Mouse (Mus musculus): ENCODE results near the gene Enpp4.
A peak's percentile ranks its signal among the peaks of the same experiment; 100 is the strongest.

Gene Enpp4

GRCm38 (mm10) chr17:44105287-44106138 is at the start of gene Enpp4:
Gene Enpp4 (minus strand): TSS chr17:44105809.
- DNase-seq (ENCODE audit: low read depth, low spot score) = peak; percentile 86

DNA sequence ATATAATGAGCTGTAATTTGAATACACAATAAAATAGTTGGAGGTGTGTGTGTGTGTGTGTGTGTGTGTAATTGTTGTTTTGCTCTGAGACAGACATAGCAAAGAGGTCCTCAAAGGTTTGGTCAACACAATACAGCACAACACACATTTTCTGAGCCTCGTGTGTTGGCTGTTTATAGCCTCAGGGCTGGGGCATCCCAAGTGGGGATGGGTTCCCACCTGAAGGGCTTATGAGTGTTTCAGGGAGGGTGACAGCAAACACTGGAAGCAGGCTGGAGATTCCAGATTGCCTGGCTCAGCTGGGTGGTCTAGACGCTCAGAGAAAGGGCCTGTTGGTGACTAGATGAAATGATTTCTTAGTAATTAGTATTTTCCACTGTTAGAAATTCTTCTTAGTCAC is 49.6 kb upstream of the Enpp4 start:
- DNase-seq (ENCODE audit: low read depth, low spot score) = no peak

- no peak for DNase-seq (ENCODE audit: low read depth, low spot score)
Measured at GRCm38 (mm10) chr17:44153871-44154270, 48.3 kb upstream of the Enpp4 start.

- no peak for DNase-seq (ENCODE audit: low read depth, low spot score)
Measured at GRCm38 (mm10) chr17:44151889-44152288, 46.3 kb upstream of the Enpp4 start.

DNA sequence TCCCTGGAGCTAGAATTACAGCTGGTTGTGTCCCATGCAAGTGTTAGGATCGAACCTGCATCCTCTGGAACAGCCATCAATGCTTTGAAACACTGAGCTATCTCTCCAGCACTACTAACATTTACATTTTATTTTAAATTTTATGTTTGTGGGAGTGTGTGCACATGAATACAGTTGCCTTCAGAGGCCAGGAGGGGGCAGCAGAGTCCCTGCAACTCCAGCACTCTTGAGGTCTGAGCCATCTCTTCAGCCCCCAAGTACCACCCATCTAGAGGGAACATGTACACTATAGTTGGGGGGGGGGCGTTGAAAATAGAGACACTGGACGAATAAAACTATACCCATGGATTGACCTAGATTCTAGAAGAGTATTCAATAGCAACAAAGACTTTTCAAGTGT is 45.5 kb upstream of the Enpp4 start:
- DNase-seq (ENCODE audit: low read depth, low spot score) = no peak

DNA sequence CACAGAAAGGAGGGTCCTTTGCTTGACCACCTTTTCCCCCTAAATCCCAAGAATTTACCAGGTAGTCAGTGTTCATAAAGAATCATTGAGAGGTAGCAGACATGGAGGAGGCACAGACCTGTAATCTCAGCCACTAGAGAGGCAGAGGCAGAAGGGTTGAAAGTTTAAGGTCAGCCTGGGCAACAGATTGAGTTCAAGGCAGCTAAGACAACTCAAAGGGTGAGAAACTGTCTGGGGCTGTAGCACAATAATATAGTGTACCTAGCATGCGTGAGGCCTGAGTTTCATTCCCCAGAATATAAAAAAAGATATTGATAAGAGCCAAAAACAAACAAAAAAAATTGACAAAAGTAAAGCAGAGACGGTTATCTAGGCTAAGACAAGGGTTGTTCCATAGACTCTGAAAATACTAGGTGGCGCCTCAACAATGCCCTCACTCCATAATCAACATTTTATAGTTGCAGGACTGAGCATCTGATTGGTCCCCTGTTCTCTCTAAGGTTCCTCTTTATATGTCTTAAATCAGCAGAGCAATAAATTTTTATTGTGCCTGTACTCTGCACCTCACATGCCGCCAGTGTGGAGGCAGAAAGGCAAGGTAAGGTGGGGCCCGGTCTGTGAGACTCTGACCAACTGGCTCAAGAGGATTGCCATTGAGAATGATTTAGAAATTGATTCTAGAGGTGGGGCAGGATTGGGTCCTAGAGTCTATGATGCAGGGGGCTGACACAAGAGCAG is 42.7 kb upstream of the Enpp4 start:
- DNase-seq (ENCODE audit: low read depth, low spot score) = no peak

DNA sequence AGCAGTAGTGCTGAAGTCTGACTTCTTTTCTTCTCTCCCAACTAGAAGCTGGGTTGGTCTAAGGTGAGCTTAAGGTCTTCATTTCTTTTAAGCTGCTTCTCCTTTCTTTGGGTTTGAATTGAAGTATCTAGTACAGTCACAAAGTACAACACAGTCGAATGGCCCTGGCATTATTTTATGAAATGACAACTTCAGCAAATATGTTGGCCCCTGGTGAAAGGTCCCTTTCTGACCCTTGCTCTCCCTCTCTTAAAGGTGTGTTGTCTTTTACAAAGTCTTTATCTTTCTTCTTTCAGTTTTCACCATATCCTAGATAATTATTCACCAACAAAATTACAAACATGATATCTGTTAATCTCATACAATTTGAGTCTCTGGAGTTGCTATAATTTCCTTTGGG is 40.2 kb upstream of the Enpp4 start:
- DNase-seq (ENCODE audit: low read depth, low spot score) = no peak

GRCm38 (mm10) chr17:44136863-44137640 is 31.4 kb upstream of the Enpp4 start:
- DNase-seq (ENCODE audit: low read depth, low spot score) = no peak

GRCm38 (mm10) chr17:44136018-44136417 is 30.4 kb upstream of the Enpp4 start:
- DNase-seq (ENCODE audit: low read depth, low spot score) = no peak

GRCm38 (mm10) chr17:44134545-44134944 is 28.9 kb upstream of the Enpp4 start:
- DNase-seq (ENCODE audit: low read depth, low spot score) = no peak

DNA sequence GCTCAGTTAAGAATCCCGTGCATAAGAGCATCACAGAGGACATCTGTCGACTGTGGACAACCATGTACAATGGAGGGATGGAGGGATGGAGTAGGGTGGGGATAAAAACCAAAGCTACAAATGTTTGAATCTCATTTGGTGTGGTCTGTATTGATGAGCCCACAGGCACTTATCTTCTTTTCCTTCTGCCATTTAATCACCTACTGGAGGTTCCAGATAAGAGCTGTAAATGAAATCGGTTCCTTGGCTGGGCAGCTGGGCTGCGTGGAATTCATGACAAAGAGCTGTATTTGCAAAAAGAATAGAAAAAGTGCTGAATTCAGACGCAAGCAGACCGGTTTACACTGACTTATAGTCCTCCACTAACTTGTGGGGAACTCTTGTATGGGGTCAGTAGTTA is 28.5 kb upstream of the Enpp4 start:
- no peak for DNase-seq (ENCODE audit: low read depth, low spot score)

DNA sequence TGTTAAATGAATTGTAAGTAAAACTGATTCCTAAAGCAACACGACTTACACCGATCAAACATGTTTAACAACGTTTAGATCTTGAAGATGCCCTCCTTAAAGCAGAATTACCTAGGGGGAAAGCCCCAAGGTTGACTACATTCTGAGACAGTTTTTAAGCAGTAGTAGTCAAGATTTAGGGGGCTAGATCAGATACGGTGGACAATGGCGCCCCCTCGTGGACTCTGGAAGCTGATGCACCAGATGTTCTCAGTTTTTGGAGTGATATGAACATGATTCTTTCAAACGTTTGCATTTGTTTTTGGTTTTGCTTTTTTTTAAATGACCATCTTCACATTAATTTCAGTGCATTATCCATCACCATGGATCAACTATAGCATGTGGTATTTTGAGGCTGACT is 24.8 kb upstream of the Enpp4 start:
- peak; percentile 44 for DNase-seq (ENCODE audit: low read depth, low spot score)

- no peak for DNase-seq (ENCODE audit: low read depth, low spot score)
Measured at GRCm38 (mm10) chr17:44129092-44129750, 23.6 kb upstream of the Enpp4 start.

DNA sequence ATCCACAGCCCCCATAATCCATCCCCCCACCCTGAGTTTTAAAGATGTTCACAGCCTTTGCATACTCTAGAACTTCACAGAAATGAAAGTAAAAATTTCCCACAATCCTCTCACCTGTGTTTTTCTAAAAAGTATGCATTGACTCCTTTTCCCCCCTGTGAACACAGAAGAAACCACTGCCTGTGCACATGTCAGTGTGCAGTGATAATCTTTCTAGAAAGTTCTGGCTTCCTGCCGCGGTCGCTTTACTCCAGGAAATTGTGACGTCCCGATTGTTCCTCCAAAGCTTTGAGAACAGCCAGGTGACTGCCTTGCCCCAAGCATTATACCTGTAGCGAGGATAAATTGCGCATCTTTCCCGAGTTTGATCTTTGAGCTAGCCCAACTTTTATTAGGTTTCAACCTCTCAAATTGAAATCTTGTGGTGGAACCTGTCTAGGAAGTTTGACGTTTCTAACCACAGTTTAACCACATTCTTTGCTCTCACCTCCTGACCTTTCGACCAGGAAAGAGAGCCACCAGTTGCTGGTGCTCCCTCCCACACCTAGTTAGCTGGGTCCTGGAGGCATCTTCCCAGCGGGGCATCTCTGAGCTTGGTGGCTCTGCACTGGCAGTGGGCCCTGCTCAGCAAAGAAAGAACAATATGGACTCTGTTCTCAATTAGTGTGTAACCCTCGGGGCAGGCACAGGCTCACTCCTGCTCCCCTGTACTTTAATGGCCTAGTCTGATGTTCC is 15.9 kb upstream of the Enpp4 start:
- no peak for DNase-seq (ENCODE audit: low read depth, low spot score)

GRCm38 (mm10) chr17:44118231-44118630 is 12.6 kb upstream of the Enpp4 start:
- no peak for DNase-seq (ENCODE audit: low read depth, low spot score)

DNA sequence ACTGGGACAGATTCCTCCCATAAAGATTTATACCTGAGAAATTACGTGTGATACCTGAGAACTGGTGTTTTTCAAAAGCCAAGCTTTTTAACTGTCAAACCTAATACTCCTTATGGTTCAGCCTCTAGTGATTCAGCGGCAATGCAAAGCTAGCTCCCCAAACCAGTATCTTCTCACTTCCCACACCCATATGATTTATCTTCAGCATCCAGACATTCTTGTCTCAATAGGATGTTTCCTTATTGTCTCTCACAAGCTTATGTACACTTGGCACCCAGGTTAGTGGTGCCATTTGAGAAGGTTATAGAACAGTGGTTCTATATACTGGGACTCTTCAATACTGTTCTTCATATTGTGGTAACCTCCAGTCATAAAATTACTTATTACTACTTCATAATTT is 12.1 kb upstream of the Enpp4 start:
- DNase-seq (ENCODE audit: low read depth, low spot score) = no peak

DNA sequence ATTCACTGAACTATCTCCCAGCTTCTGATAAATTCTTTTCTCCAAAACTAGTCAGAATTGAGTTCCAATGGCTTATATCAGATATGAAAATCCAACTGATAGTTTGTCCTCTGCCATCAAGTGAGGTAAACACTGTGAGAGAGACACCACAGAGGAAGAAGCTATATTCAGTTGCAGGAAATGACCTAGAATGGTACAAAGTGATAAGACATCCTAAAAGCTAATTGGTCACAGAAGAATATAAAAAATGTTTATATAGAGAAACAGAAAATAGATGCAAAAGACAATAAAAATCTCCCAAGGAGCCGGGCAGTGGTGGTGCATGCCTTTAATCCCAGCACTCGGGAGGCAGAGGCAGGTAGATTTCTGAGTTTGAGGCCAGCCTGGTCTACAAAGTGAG is 11.0 kb upstream of the Enpp4 start:
- DNase-seq (ENCODE audit: low read depth, low spot score) = no peak

- DNase-seq (ENCODE audit: low read depth, low spot score) = no peak
Measured at GRCm38 (mm10) chr17:44108331-44108730, 2.7 kb upstream of the Enpp4 start.

- no peak for DNase-seq (ENCODE audit: low read depth, low spot score)
Measured at GRCm38 (mm10) chr17:44101961-44102360, 3.6 kb downstream of the Enpp4 start.

GRCm38 (mm10) chr17:44100906-44101305 is 4.7 kb downstream of the Enpp4 start:
- no peak for DNase-seq (ENCODE audit: low read depth, low spot score)

DNA sequence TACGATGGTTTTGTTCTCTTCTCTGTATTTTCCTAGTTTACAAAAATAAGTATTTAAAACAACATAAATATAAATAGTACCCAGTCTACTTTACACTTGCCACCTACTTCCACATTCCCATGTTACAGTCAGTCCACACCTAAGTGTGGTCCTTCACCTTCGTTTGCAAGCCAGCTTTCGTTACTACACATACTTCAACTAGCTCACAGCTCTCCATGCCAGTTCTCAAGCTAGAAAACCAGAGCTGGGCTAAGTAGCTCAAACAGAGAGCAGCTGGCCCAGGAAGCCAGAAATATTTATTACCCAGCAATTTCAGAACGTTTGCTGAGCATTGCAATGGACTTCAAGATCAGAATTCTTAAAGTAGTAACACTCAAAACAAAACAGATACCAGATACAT is 5.1 kb downstream of the Enpp4 start:
- no peak for DNase-seq (ENCODE audit: low read depth, low spot score)

Measured in retina, adult 2 months (tissue).